Mouse (Mus musculus) monocyte, adult 2 months (primary cell): ENCODE measurements around the gene Pex7.

Experiments
- DNase-seq, 2 experiments: peaks; one replicate each; pipeline ENCODE4 v3.0.0; 2022; ENCODE audit warnings: low spot score in 2 of 2, low read depth in 1 of 2

Pex7 gene

DNA sequence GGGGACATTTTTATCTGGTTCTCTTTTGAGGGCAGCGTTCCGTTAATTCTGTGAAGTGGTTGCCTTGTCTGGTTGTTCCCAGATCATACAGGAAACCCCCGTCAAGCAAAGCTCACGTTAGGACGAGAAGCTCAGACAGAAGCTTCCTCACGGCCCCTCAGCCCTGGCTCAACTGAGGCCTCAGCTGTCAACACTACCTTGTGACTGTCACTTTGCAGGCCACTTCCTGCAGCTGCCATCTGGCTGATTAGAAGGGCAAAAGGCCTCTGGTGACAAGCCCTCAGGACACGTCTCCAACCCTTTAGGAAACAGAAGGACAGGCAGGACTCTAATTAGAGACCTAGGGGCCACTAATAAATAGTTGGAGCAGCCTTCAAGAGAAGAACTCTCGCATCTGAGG, 92.1 kb downstream of the Pex7 start:
- DNase-seq: no peak

DNA sequence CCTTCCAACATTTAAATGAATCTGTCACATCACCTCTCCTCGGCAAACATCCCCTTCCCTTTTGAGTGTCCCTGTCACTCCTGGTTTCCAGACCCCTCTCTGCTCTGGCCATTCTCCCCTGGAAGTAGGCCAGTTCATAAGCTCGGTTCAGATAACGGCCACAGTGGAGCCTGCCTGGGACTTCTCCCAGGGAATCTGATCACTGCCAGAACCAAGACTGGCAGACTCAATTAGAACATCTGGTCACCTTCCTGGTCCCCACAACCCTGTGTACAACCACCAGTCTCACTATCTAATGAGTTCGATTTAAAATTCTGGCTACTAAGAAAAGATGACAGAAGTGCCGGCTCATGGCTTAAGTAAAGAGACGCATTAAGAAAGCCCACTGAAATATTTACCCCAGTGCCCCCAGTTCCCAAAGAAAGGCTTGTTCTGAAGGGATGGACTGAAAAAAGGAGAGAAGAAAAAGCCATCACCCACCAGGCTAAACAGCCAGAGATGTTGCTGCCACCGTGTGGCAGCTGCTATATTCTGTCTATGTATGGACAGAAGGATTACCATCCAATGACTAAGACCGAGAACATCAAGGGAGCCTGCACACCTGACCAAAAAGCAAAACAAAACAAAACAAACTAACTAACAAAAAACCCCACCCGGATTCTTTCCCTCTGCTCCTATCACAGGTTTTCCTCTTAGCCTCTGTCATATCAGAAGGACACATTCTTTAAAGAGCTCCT, 95.9 kb downstream of the Pex7 start:
- no peak for DNase-seq

DNA sequence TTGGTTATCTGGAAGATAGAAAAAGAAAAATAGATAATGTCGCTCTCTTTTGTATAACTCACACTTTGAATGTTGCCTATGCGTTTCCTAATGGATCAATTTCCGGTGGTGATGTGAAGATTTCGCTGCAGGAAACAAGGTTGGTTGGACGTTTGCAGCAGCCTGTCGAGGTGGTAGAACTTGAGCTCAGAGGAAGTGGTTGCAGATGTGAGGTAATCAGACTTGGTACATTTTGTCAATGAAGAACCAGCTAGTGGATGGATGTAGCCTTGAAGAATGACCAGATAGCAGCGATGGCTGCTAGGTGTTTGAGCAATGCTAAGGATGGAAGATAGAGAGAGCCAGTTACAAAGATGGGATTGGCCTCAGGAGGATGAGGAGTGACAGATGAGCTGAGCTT, 102.7 kb downstream of the Pex7 start:
- no peak for DNase-seq
